Comparison of ENCODE assay signal across 22 mouse cellular contexts in the genomic region with DNA sequence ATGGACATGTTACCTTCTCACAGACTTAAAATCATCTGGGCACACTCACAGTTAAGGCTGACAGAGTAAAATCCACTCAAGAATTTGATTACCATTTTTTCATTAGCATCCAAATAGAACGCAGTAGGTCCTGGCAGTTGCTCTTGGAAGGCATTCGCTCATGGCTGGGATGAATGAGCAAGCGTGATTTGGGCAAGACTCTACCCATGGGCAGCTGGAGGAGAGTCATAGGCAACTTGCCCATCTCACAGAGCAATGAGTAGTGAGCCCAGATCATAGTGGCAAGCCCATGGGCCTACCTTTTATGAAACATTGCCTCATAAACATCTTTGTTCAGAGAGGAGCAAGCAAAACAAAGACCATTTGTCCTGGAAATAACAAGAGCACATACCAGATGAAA.
A peak's percentile ranks its signal among the peaks of the same experiment; 100 is the strongest.
DNase-seq lines count a peak whose midpoint lies in the region; ATAC-seq and TF ChIP-seq lines count a peak whose summit lies in the region.
"Had no signal": no experiment of that assay in that cellular context is flagged by ENCODE, and none has a peak within 500 bp of the region (broad histone marks: within the 10 kb centered on the region; RNA-seq: fewer than 3 reads in every experiment).

No protein-coding gene starts in this region.

- ATAC-seq in hindbrain, embryonic 15.5 days (ENCODE audit: low FRiP score, low read depth): peak; percentile 65
- ATAC-seq in hindbrain, embryonic 11.5 days (ENCODE audit: low FRiP score): no peak
- ATAC-seq in midbrain, postnatal 0 days (ENCODE audit: low FRiP score): no peak; the same call in 1 of the 2 replicates
- ATAC-seq: CD4-positive, CD25-positive, alpha-beta regulatory T cell, adult 4 months had no signal

- H3K4me1 ChIP-seq in hindbrain, embryonic 15.5 days (replicated peaks): no peaks in the 10 kb centered on the region
- H3K4me1 ChIP-seq in hindbrain, embryonic 11.5 days (replicated peaks; ENCODE audit: control insufficient read depth, insufficient read depth, low read length): no peaks in the 10 kb centered on the region
- no peaks in the 10 kb centered on the region for H3K4me1 ChIP-seq in midbrain, postnatal 0 days (ENCODE audit: insufficient read depth, low read length)
- H3K4me1 ChIP-seq in midbrain, embryonic 10.5 days: peaks cover 23% of the 10 kb centered on the region
- H3K4me1 ChIP-seq: limb, embryonic 13.5 days; liver, embryonic 13.5 days; neural tube, embryonic 12.5 days had no signal

- no peak overlapping the region for H3K4me3 ChIP-seq in hindbrain, embryonic 15.5 days
- no peak overlapping the region for H3K4me3 ChIP-seq in hindbrain, embryonic 11.5 days (ENCODE audit: low read depth, low read length)
- no peak overlapping the region for H3K4me3 ChIP-seq in midbrain, postnatal 0 days (ENCODE audit: low read depth, low read length)
- H3K4me3 ChIP-seq in midbrain, embryonic 10.5 days: no peak overlapping the region
- H3K4me3 ChIP-seq: embryonic facial prominence, embryonic 10.5 days; heart, adult 2 months; limb, embryonic 13.5 days; liver, embryonic 13.5 days; neural tube, embryonic 12.5 days had no signal

- 73% methylated on average over 3 of the region's 3 CpGs for WGBS in hindbrain, embryonic 15.5 days
- 85% methylated on average over 3 of the region's 3 CpGs for WGBS in hindbrain, embryonic 11.5 days
- WGBS in midbrain, postnatal 0 days: 74% methylated on average over 3 of the region's 3 CpGs
- WGBS in midbrain, embryonic 10.5 days: 85% methylated on average over 3 of the region's 3 CpGs

- no peaks in the 10 kb centered on the region for H3K36me3 ChIP-seq in hindbrain, embryonic 15.5 days
- no peaks in the 10 kb centered on the region for H3K36me3 ChIP-seq in hindbrain, embryonic 11.5 days (ENCODE audit: control insufficient read depth, insufficient read depth, low read length)
- H3K36me3 ChIP-seq in midbrain, postnatal 0 days (ENCODE audit: insufficient read depth, low read length): no peaks in the 10 kb centered on the region
- H3K36me3 ChIP-seq in midbrain, embryonic 10.5 days: no peaks in the 10 kb centered on the region
- H3K36me3 ChIP-seq: embryonic facial prominence, embryonic 10.5 days; limb, embryonic 13.5 days; liver, embryonic 13.5 days; neural tube, embryonic 12.5 days had no signal

- no peaks in the 10 kb centered on the region for H3K27me3 ChIP-seq in hindbrain, embryonic 15.5 days
- no peaks in the 10 kb centered on the region for H3K27me3 ChIP-seq in hindbrain, embryonic 11.5 days (ENCODE audit: control insufficient read depth, insufficient read depth, low read length)
- no peaks in the 10 kb centered on the region for H3K27me3 ChIP-seq in midbrain, postnatal 0 days (ENCODE audit: insufficient read depth, low read length)
- H3K27me3 ChIP-seq in midbrain, embryonic 10.5 days (ENCODE audit: low read depth, poor library complexity, severe bottlenecking): no peaks in the 10 kb centered on the region
- H3K27me3 ChIP-seq: limb, embryonic 13.5 days; liver, embryonic 13.5 days; neural tube, embryonic 12.5 days had no signal

- DNase-seq in cerebellum, adult 8-10 months: peak; percentile 3
- no peak for DNase-seq in cerebellum, adult 11-12 months
- DNase-seq in hindbrain, embryonic 11.5 days (ENCODE audit: low spot score): no peak
- DNase-seq in midbrain, postnatal 0 days (ENCODE audit: low spot score): peak; percentile 73
- no peak for DNase-seq in midbrain, embryonic 10.5 days (ENCODE audit: low spot score)
- no peak for DNase-seq in kidney, adult 18-20 months
- DNase-seq: adrenal gland, postnatal 25 days; gastrocnemius, postnatal 25 days; heart, adult 2 months; heart, postnatal 36 days; kidney, adult 9 months; kidney, postnatal 25 days; liver, embryonic 13.5 days; lung, embryonic 14.5 days; lung, postnatal 4 days; right cerebral cortex, adult 18-20 months; thymus, postnatal 25 days had no signal

- no peaks in the 10 kb centered on the region for H3K9me3 ChIP-seq in hindbrain, embryonic 15.5 days
- H3K9me3 ChIP-seq in hindbrain, embryonic 11.5 days (ENCODE audit: control insufficient read depth, low read length): no peaks in the 10 kb centered on the region
- H3K9me3 ChIP-seq in midbrain, postnatal 0 days (ENCODE audit: low read length): no peaks in the 10 kb centered on the region
- no peaks in the 10 kb centered on the region for H3K9me3 ChIP-seq in midbrain, embryonic 10.5 days (replicated peaks)
- H3K9me3 ChIP-seq: embryonic facial prominence, embryonic 10.5 days; limb, embryonic 13.5 days; liver, embryonic 13.5 days; neural tube, embryonic 12.5 days had no signal

- H3K4me2 ChIP-seq in hindbrain, embryonic 15.5 days: no peak overlapping the region
- H3K4me2 ChIP-seq in hindbrain, embryonic 11.5 days (replicated peaks; ENCODE audit: low read depth, low read length): no peak overlapping the region
- H3K4me2 ChIP-seq in midbrain, postnatal 0 days (ENCODE audit: low read depth, low read length, poor library complexity, severe bottlenecking): no peak overlapping the region
- H3K4me2 ChIP-seq: limb, embryonic 13.5 days; liver, embryonic 13.5 days; lung, embryonic 14.5 days; neural tube, embryonic 12.5 days had no signal

- no peak for TF ChIP-seq CTCF in midbrain, postnatal 0 days (IDR thresholded peaks at IDR 0.05)

- no peak overlapping the region for H3K9ac ChIP-seq in hindbrain, embryonic 15.5 days
- no peak overlapping the region for H3K9ac ChIP-seq in hindbrain, embryonic 11.5 days (ENCODE audit: low read depth, low read length)
- H3K9ac ChIP-seq in midbrain, postnatal 0 days (replicated peaks; ENCODE audit: low read length, poor library complexity, severe bottlenecking): no peak overlapping the region
- H3K9ac ChIP-seq: limb, embryonic 13.5 days; liver, embryonic 13.5 days; lung, embryonic 14.5 days; neural tube, embryonic 12.5 days had no signal

- H3K27ac ChIP-seq in hindbrain, embryonic 15.5 days (replicated peaks): no peak overlapping the region
- no peak overlapping the region for H3K27ac ChIP-seq in hindbrain, embryonic 11.5 days (ENCODE audit: low read depth, low read length)
- no peak overlapping the region for H3K27ac ChIP-seq in midbrain, postnatal 0 days (ENCODE audit: low read depth, low read length)
- no peak overlapping the region for H3K27ac ChIP-seq in midbrain, embryonic 10.5 days (replicated peaks)
- H3K27ac ChIP-seq: embryonic facial prominence, embryonic 10.5 days; heart, adult 2 months; limb, embryonic 13.5 days; liver, embryonic 13.5 days; neural tube, embryonic 12.5 days had no signal

Comparison
In these comparisons a context has a peak if more than half of its experiments do, and no peak if none do; other contexts are left out.
1. DNase-seq: peak in cerebellum, adult 8-10 months (single experiment) and midbrain, postnatal 0 days (single experiment); none in cerebellum, adult 11-12 months (single experiment), hindbrain, embryonic 11.5 days (single experiment), midbrain, embryonic 10.5 days (single experiment) and kidney, adult 18-20 months (single experiment).